Comparison of ENCODE assay signal across 8 mouse cellular contexts in genomic region chr1:171221281-171222193, GRCm38 (mm10). TPM values are rescaled to one million over a fixed set of nuclear protein-coding genes. Genes with fewer than 3 reads are reported as not detected.
A peak's percentile ranks its signal among the peaks of the same experiment; 100 is the strongest.
DNase-seq lines count a peak whose midpoint lies in the region; ATAC-seq and TF ChIP-seq lines count a peak whose summit lies in the region.

No protein-coding gene starts in this region.

- H3K36me3 ChIP-seq in forebrain, postnatal 0 days (ENCODE audit: insufficient read depth), result peaks cover 21% of the 10 kb centered on the region
- peaks cover 20% of the 10 kb centered on the region for H3K36me3 ChIP-seq in limb, embryonic 10.5 days
- H3K36me3 ChIP-seq in neural tube, embryonic 13.5 days, result peaks cover 27% of the 10 kb centered on the region

- DNase-seq in gastrocnemius, postnatal 10 days, result peak; percentile 19
- no peak for DNase-seq in gastrocnemius, postnatal 36 days
- DNase-seq in urinary bladder, postnatal 25 days (ENCODE audit: low spot score), result peak; percentile 30
- no peak for DNase-seq in urinary bladder, postnatal 10 days (ENCODE audit: low spot score)
- DNase-seq in forebrain, postnatal 0 days, result peak; percentile 16
- DNase-seq in limb, embryonic 10.5 days (ENCODE audit: low spot score), result peak; percentile 40
- DNase-seq in adipocyte (ENCODE audit: low spot score), result no peak

- 6% methylated on average over 22 of the region's 22 CpGs for WGBS in forebrain, postnatal 0 days
- WGBS in limb, embryonic 10.5 days, result 7% methylated on average over 22 of the region's 22 CpGs
- WGBS in neural tube, embryonic 13.5 days, result 5% methylated on average over 22 of the region's 22 CpGs

- H3K4me3 ChIP-seq in forebrain, postnatal 0 days (ENCODE audit: low read depth, low read length), result peak overlapping the region; percentile 56
- H3K4me3 ChIP-seq in limb, embryonic 10.5 days, result peak overlapping the region; percentile 70
- H3K4me3 ChIP-seq in neural tube, embryonic 13.5 days, result peak overlapping the region; percentile 52

- no peaks in the 10 kb centered on the region for H3K27me3 ChIP-seq in forebrain, postnatal 0 days (ENCODE audit: insufficient read depth, low read length)
- H3K27me3 ChIP-seq in limb, embryonic 10.5 days (ENCODE audit: low read depth, poor library complexity, severe bottlenecking), result no peaks in the 10 kb centered on the region
- H3K27me3 ChIP-seq in neural tube, embryonic 13.5 days, result no peaks in the 10 kb centered on the region

- peaks cover 9% of the 10 kb centered on the region for H3K4me1 ChIP-seq in forebrain, postnatal 0 days (ENCODE audit: insufficient read depth)
- H3K4me1 ChIP-seq in limb, embryonic 10.5 days, result peaks cover 25% of the 10 kb centered on the region
- peaks cover 19% of the 10 kb centered on the region for H3K4me1 ChIP-seq in neural tube, embryonic 13.5 days (replicated peaks)

- intact Hi-C loops in gastrocnemius, postnatal 36 days (cut with DNase I), result loop anchor here (2.0 kb wide), 4 partner anchors 25 to 111 kb away; no protein-coding TSS in a partner anchor

- H3K4me2 ChIP-seq in forebrain, postnatal 0 days (ENCODE audit: low read depth), result peak overlapping the region; percentile 83
- peak overlapping the region; percentile 82 for H3K4me2 ChIP-seq in neural tube, embryonic 13.5 days

- H3K9ac ChIP-seq in forebrain, postnatal 0 days, result peak overlapping the region; percentile 47
- peak overlapping the region; percentile 76 for H3K9ac ChIP-seq in neural tube, embryonic 13.5 days

- TF ChIP-seq CTCF in forebrain, postnatal 0 days (IDR thresholded peaks at IDR 0.05; ENCODE audit: low read depth), result no peak

- no peaks in the 10 kb centered on the region for H3K9me3 ChIP-seq in forebrain, postnatal 0 days (ENCODE audit: low read length)
- H3K9me3 ChIP-seq in limb, embryonic 10.5 days (replicated peaks), result no peaks in the 10 kb centered on the region
- no peaks in the 10 kb centered on the region for H3K9me3 ChIP-seq in neural tube, embryonic 13.5 days

- H3K27ac ChIP-seq in forebrain, postnatal 0 days (ENCODE audit: low read depth, low read length), result 0 out of 2 replicates have a peak overlapping the region, but pooled peaks have one; percentile 35
- peak overlapping the region; percentile 87 for H3K27ac ChIP-seq in limb, embryonic 10.5 days
- H3K27ac ChIP-seq in neural tube, embryonic 13.5 days (replicated peaks), result peak overlapping the region; percentile 20; the same call in 1 of the 2 replicates

- ATAC-seq in forebrain, postnatal 0 days, result no peak
- ATAC-seq in neural tube, embryonic 13.5 days (ENCODE audit: low read depth), result no peak; the same call in none of the 2 replicates

RNA-seq across cellular contexts. Expression of gene Tomm40l, which starts 0.8 kb away (rescaled TPM):
- 10 to 100 TPM; 42.2 to 44.7 TPM for total RNA-seq in gastrocnemius, postnatal 10 days (2021)
- total RNA-seq in gastrocnemius, postnatal 36 days (2021), result 10 to 100 TPM; 52.0 to 54.8 TPM
- 46.5 and 62.7 TPM in 2 replicates for total RNA-seq in forebrain, postnatal 0 days (2014; rRNA removed)
- polyA plus RNA-seq in forebrain, postnatal 0 days (2015; fragmentation: Nextera tagmentation; extraction: Ambion mirVana), result 39.8 and 41.7 TPM in 2 replicates
- 32.2 and 32.5 TPM in 2 replicates for polyA plus RNA-seq in limb, embryonic 10.5 days (2016; fragmentation: Nextera tagmentation; extraction: Ambion mirVana)
- polyA plus RNA-seq in neural tube, embryonic 13.5 days (2015; fragmentation: Nextera tagmentation; extraction: Ambion mirVana), result 32.6 and 42.6 TPM in 2 replicates

RNA-seq across cellular contexts. Expression of gene Apoa2, which starts 3.3 kb away (rescaled TPM):
- total RNA-seq in gastrocnemius, postnatal 10 days (2021), result 1 to 10 TPM in 1 of 2 experiments, not detected in 1; 4.2 TPM
- 1 to 10 TPM in 1 of 2 experiments, not detected in 1; 1.7 TPM for total RNA-seq in gastrocnemius, postnatal 36 days (2021)
- 0.92 and 2.0 TPM in 2 replicates for total RNA-seq in forebrain, postnatal 0 days (2014; rRNA removed)
- polyA plus RNA-seq in forebrain, postnatal 0 days (2015; fragmentation: Nextera tagmentation; extraction: Ambion mirVana), result 2.7 and 4.0 TPM in 2 replicates
- polyA plus RNA-seq in limb, embryonic 10.5 days (2016; fragmentation: Nextera tagmentation; extraction: Ambion mirVana), result 1.9 and 2.6 TPM in 2 replicates
- polyA plus RNA-seq in neural tube, embryonic 13.5 days (2015; fragmentation: Nextera tagmentation; extraction: Ambion mirVana), result 4.1 and 6.8 TPM in 2 replicates

RNA-seq across cellular contexts. Expression of gene Nr1i3, which starts 7.8 kb away (rescaled TPM):
- total RNA-seq in gastrocnemius, postnatal 10 days (2021), result not detected
- not detected for total RNA-seq in gastrocnemius, postnatal 36 days (2021)
- total RNA-seq in forebrain, postnatal 0 days (2014; rRNA removed), result not detected in 2 replicates
- 0.16 and 0.19 TPM in 2 replicates for polyA plus RNA-seq in forebrain, postnatal 0 days (2015; fragmentation: Nextera tagmentation; extraction: Ambion mirVana)
- polyA plus RNA-seq in limb, embryonic 10.5 days (2016; fragmentation: Nextera tagmentation; extraction: Ambion mirVana), result 0.23 and 0.34 TPM in 2 replicates
- 0.22 and 0.25 TPM in 2 replicates for polyA plus RNA-seq in neural tube, embryonic 13.5 days (2015; fragmentation: Nextera tagmentation; extraction: Ambion mirVana)

RNA-seq across cellular contexts. Expression of gene Fcer1g, which starts 12.6 kb away (rescaled TPM):
- total RNA-seq in gastrocnemius, postnatal 10 days (2021), result 10 to 100 TPM; 10.4 to 13.3 TPM
- 1 to 10 TPM; 2.5 to 4.9 TPM for total RNA-seq in gastrocnemius, postnatal 36 days (2021)
- total RNA-seq in forebrain, postnatal 0 days (2014; rRNA removed), result 7.6 and 11.2 TPM in 2 replicates
- 33.2 and 37.9 TPM in 2 replicates for polyA plus RNA-seq in forebrain, postnatal 0 days (2015; fragmentation: Nextera tagmentation; extraction: Ambion mirVana)
- polyA plus RNA-seq in limb, embryonic 10.5 days (2016; fragmentation: Nextera tagmentation; extraction: Ambion mirVana), result 6.4 and 10.7 TPM in 2 replicates
- polyA plus RNA-seq in neural tube, embryonic 13.5 days (2015; fragmentation: Nextera tagmentation; extraction: Ambion mirVana), result 38.6 and 38.7 TPM in 2 replicates

RNA-seq across cellular contexts. Expression of gene Pcp4l1, which starts 25.5 kb away (rescaled TPM):
- total RNA-seq in gastrocnemius, postnatal 10 days (2021), result 10 to 100 TPM; 11.6 to 11.8 TPM
- 10 to 100 TPM; 48.8 to 49.5 TPM for total RNA-seq in gastrocnemius, postnatal 36 days (2021)
- 12.3 and 16.2 TPM in 2 replicates for total RNA-seq in forebrain, postnatal 0 days (2014; rRNA removed)
- 31.4 and 33.4 TPM in 2 replicates for polyA plus RNA-seq in forebrain, postnatal 0 days (2015; fragmentation: Nextera tagmentation; extraction: Ambion mirVana)
- 1.7 and 1.9 TPM in 2 replicates for polyA plus RNA-seq in limb, embryonic 10.5 days (2016; fragmentation: Nextera tagmentation; extraction: Ambion mirVana)
- polyA plus RNA-seq in neural tube, embryonic 13.5 days (2015; fragmentation: Nextera tagmentation; extraction: Ambion mirVana), result 13.9 and 18.4 TPM in 2 replicates

Comparison
In these comparisons a context has a peak if more than half of its experiments do, and no peak if none do; other contexts are left out.
1. DNase-seq: peak in gastrocnemius, postnatal 10 days (single experiment), urinary bladder, postnatal 25 days (single experiment), forebrain, postnatal 0 days (single experiment) and limb, embryonic 10.5 days (single experiment); none in gastrocnemius, postnatal 36 days (0 of 2), urinary bladder, postnatal 10 days (single experiment) and adipocyte (single experiment).
2. H3K27ac ChIP-seq: peak in every context shown above with its lines; median percentile 87 in limb, embryonic 10.5 days; 35 in forebrain, postnatal 0 days; 20 in neural tube, embryonic 13.5 days.
3. Peak in every context shown above with its lines, with median percentiles within 50 percentile points of each other: H3K4me3 ChIP-seq.